Mouse (Mus musculus) CH12.LX (cell line): ENCODE measurements around the gene Zc3h18. TPM values are rescaled to one million over a fixed set of nuclear protein-coding genes. Genes with fewer than 3 reads are reported as not detected.
A peak's percentile ranks its signal among the peaks of the same experiment; 100 is the strongest.

Source experiments
- DNase-seq: peaks from one replicate; pipeline ENCODE4 v3.0.0-alpha.2; 2013; ENCODE audit errors: extremely low read depth
- H3K27ac ChIP-seq: 2 replicates; pipeline ENCODE4 v1.5.1; 2012; ENCODE audit warnings: low read depth, mild to moderate bottlenecking, control low read depth, moderate library complexity; ENCODE audit not compliant: insufficient read depth
- H3K27me3 ChIP-seq: replicated peaks from 2 replicates; pipeline ENCODE3; 2012; ENCODE audit warnings: inconsistent platforms
- H3K36me3 ChIP-seq, 2 experiments: replicated peaks in 1 of 2; 2 replicates each; pipeline versions ENCODE3 to v1.6.1; 2012; ENCODE audit warnings: inconsistent platforms in 1 of 2, low read length in 1 of 2, mild to moderate bottlenecking in 1 of 2, mixed read lengths in 1 of 2, moderate library complexity in 1 of 2; ENCODE audit not compliant: control insufficient read depth in 1 of 2, insufficient read depth in 1 of 2
- H3K4me1 ChIP-seq, 2 experiments: 2 replicates each; pipeline ENCODE4 v1.6.1; 2012; ENCODE audit warnings: inconsistent platforms in 1 of 2, moderate library complexity in 1 of 2; ENCODE audit not compliant: insufficient read depth in 2 of 2, control insufficient read depth in 1 of 2
- H3K4me2 ChIP-seq: 2 replicates; pipeline ENCODE4 v1.6.1; 2012; ENCODE audit warnings: low read depth, mild to moderate bottlenecking, control low read depth; ENCODE audit not compliant: poor library complexity, insufficient read depth, severe bottlenecking
- H3K4me3 ChIP-seq, 3 experiments: fragments of 150-350 bp in 1 of 3; sonication (generic) in 1 of 3; replicated peaks in 1 of 3; 2 replicates each; pipeline versions ENCODE3 to v1.5.1; 2011 to 2012; ENCODE audit warnings: low read depth in 2 of 3, low read length in 2 of 3, mild to moderate bottlenecking in 2 of 3, moderate library complexity in 2 of 3, control low read depth in 1 of 3, improper control_type of control experiment in 1 of 3, inconsistent platforms in 1 of 3, mixed read lengths in 1 of 3; ENCODE audit not compliant: poor library complexity in 1 of 3
- H3K79me2 ChIP-seq: replicated peaks from 2 replicates; pipeline ENCODE4 v1.6.1; 2012; ENCODE audit warnings: mild to moderate bottlenecking, moderate library complexity; ENCODE audit not compliant: control insufficient read depth, poor library complexity, insufficient read depth, severe bottlenecking; ENCODE audit errors: extremely low read depth
- H3K9ac ChIP-seq: 2 replicates; pipeline ENCODE4 v1.6.1; 2012; ENCODE audit warnings: low read depth, mild to moderate bottlenecking, control low read depth, moderate library complexity; ENCODE audit not compliant: insufficient read depth
- H3K9me3 ChIP-seq: replicated peaks from 2 replicates; pipeline ENCODE3; 2012; ENCODE audit warnings: low read length, inconsistent platforms, mixed read lengths
- BHLHE40 ChIP-seq: IDR thresholded peaks from 2 replicates; pipeline ENCODE4 v1.6.1; 2011; ENCODE audit warnings: mild to moderate bottlenecking, low read depth, low read length, improper control_type of control experiment
- CHD1 ChIP-seq: IDR thresholded peaks from 2 replicates; pipeline ENCODE4 v1.6.1; 2012; ENCODE audit warnings: low read depth, low read length, improper control_type of control experiment, inconsistent platforms
- CTCF ChIP-seq, 2 experiments: IDR thresholded peaks in 1 of 2; conservative IDR thresholded peaks in 1 of 2; 2 replicates each; pipeline ENCODE4 v1.5.1; 2011 to 2012; ENCODE audit warnings: low read depth in 2 of 2, low read length in 2 of 2, improper control_type of control experiment in 1 of 2, inconsistent platforms in 1 of 2, mild to moderate bottlenecking in 1 of 2, moderate library complexity in 1 of 2
- E2F4 ChIP-seq: IDR thresholded peaks from 2 replicates; pipeline ENCODE4 v1.6.1; 2011; ENCODE audit warnings: low read depth, low read length, improper control_type of control experiment; ENCODE audit not compliant: insufficient replicate concordance
- ETS1 ChIP-seq: conservative IDR thresholded peaks from 2 replicates; pipeline ENCODE4 v1.6.1; 2012; ENCODE audit warnings: low read depth, mild to moderate bottlenecking, inconsistent platforms, low read length, improper control_type of control experiment, moderate library complexity
- IRF4 ChIP-seq: IDR thresholded peaks from 2 replicates; pipeline ENCODE4 v1.6.1; 2014; ENCODE audit warnings: low read depth, mild to moderate bottlenecking, inconsistent platforms, low read length, improper control_type of control experiment
- JUN ChIP-seq: IDR thresholded peaks from 2 replicates; pipeline ENCODE4 v1.6.1; 2011; ENCODE audit warnings: low read depth, mild to moderate bottlenecking, low read length, improper control_type of control experiment, moderate library complexity; ENCODE audit not compliant: insufficient read depth
- JUND ChIP-seq: conservative IDR thresholded peaks from 2 replicates; pipeline ENCODE4 v1.6.1; 2011; ENCODE audit warnings: low read depth, low read length, improper control_type of control experiment
- KAT2A ChIP-seq: IDR thresholded peaks from 2 replicates; pipeline ENCODE4 v1.6.1; 2012; ENCODE audit warnings: low read length, improper control_type of control experiment, inconsistent platforms; ENCODE audit not compliant: insufficient replicate concordance
- MXI1 ChIP-seq: IDR thresholded peaks from 2 replicates; pipeline ENCODE4 v1.6.1; 2011; ENCODE audit warnings: mild to moderate bottlenecking, low read depth, low read length, improper control_type of control experiment
- MYC ChIP-seq: IDR thresholded peaks from 2 replicates; pipeline ENCODE4 v1.6.1; 2011; ENCODE audit warnings: low read depth, mild to moderate bottlenecking, improper control_type of control experiment, low read length
- NELFE ChIP-seq: IDR thresholded peaks from 2 replicates; pipeline ENCODE4 v1.6.1; 2011; ENCODE audit warnings: low read depth, low read length, improper control_type of control experiment
- NRF1 ChIP-seq: IDR thresholded peaks from 2 replicates; pipeline ENCODE4 v1.6.1; 2014; ENCODE audit warnings: low read depth, mild to moderate bottlenecking, inconsistent platforms, low read length, improper control_type of control experiment, moderate library complexity
- POLR2AphosphoS2 ChIP-seq: IDR thresholded peaks from 2 replicates; pipeline ENCODE4 v1.6.1; 2011; ENCODE audit warnings: low read depth, low read length, improper control_type of control experiment
- RCOR1 ChIP-seq: conservative IDR thresholded peaks from 2 replicates; pipeline ENCODE4 v1.6.1; 2012; ENCODE audit warnings: low read depth, mild to moderate bottlenecking, inconsistent platforms, low read length, improper control_type of control experiment
- SIN3A ChIP-seq: IDR thresholded peaks from 2 replicates; pipeline ENCODE4 v1.6.1; 2012; ENCODE audit warnings: low read length, improper control_type of control experiment, inconsistent platforms
- SMC3 ChIP-seq: IDR thresholded peaks from 2 replicates; pipeline ENCODE4 v1.6.1; 2011; ENCODE audit warnings: low read depth, low read length, improper control_type of control experiment
- USF2 ChIP-seq: conservative IDR thresholded peaks from 2 replicates; pipeline ENCODE4 v1.6.1; 2011; ENCODE audit warnings: low read depth, low read length, improper control_type of control experiment
- ZNF384 ChIP-seq: IDR thresholded peaks from 2 replicates; pipeline ENCODE4 v1.6.1; 2012; ENCODE audit warnings: low read depth, low read length, improper control_type of control experiment, inconsistent platforms
- dilution Hi-C: fragments of 300-500 bp; cut with MboI; formaldehyde crosslinking; loops from 2 replicates; pipeline ENCODE4 v1.14.3; 2020; ENCODE audit warnings: low sequenced_read_pairs; ENCODE audit not compliant: extremely low pct_unique_long_range_greater_than_20kb, extremely low pct_ligation_motif_present
- in situ Hi-C: fragments of 300-500 bp; cut with MboI; formaldehyde crosslinking; loops from 3 replicates; pipeline ENCODE4 v1.14.3; 2019; ENCODE audit warnings: low sequenced_read_pairs, low pct_ligation_motif_present, low pct_unique_long_range_greater_than_20kb, mixed read lengths
- polyA plus RNA-seq: library from polyadenylated mRNA; unstranded; fragments of >175 nt; gene quantifications from 2 replicates; pipeline ENCODE4 v1.2.1, GENCODE M21; 2012; ENCODE audit warnings: low read depth; ENCODE audit not compliant: insufficient read length
- total RNA-seq, 2 experiments: library from RNA; depleted of rRNA; stranded (reverse); fragments of 300-350 nt in 1 of 2; fragments of >200 nt in 1 of 2; gene quantifications; 2 replicates each; pipeline ENCODE4 v1.2.3; 2012 to 2014

Zc3h18 gene
- total and polyA plus RNA-seq, 3 experiments = 34.6 to 83.0 (median 58.5) TPM

DNA sequence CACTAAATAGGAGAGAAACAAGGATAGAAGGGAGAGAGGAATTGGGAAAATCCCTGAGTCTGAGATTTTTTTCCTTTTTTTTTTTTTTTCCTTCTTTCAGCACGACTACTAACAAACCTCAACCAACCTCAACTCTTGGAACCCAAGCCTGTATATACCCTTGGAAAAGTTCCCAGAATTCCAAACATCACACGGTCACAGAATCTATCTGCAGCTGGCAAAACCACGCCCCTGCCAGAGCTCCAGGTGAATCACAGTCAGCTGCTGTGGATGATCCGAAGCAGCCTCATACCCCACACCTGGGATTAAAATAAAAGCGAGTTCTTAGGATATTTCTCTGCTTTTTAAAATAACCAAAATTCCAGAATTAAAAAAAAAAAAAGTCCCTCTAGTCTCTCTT, 34.0 kb upstream of the Zc3h18 start:
- H3K4me1 ChIP-seq = peaks cover 8 to 29% of the 10 kb centered on the region in 2 experiments
- H3K4me3 ChIP-seq = no peak overlapping the region
- H3K9ac ChIP-seq = no peak overlapping the region
- no peak for DNase-seq
- dilution Hi-C loops (no loop called here), in situ Hi-C loops (no loop called here)
- H3K27ac ChIP-seq = no peak overlapping the region
- no peak overlapping the region for H3K4me2 ChIP-seq
- TF ChIP-seq NELFE (no peak), ETS1 (no peak), E2F4 (no peak), USF2 (no peak), KAT2A (no peak), JUND (no peak)
- no peaks in the 10 kb centered on the region for H3K79me2 ChIP-seq
- peaks cover 2% of the 10 kb centered on the region for H3K27me3 ChIP-seq
- peaks cover 2% of the 10 kb centered on the region for H3K9me3 ChIP-seq
- peaks cover 12 to 23% of the 10 kb centered on the region in 2 experiments for H3K36me3 ChIP-seq

DNA sequence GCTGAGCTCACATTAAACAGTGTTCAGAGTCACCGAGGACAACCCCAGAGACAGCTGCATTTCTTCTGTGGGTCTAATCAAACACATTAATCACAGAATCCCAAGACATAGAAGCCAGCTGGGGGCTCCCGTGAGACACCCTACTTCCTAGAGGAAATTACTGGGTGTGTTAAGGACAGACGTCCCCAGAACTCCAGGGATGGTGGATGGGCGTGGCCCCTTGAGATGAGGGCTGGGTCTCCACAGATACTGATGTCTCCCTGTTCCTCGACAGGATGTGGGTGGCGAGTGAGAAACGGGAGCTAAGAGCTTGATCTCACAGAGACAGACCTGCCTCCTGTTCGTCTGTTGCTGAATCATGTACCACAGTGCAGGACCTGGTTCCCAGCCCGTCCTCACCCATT, 33.6 kb upstream of the Zc3h18 start:
- H3K9ac ChIP-seq = no peak overlapping the region
- no peak for DNase-seq
- no peaks in the 10 kb centered on the region for H3K79me2 ChIP-seq
- peaks cover 8 to 29% of the 10 kb centered on the region in 2 experiments for H3K4me1 ChIP-seq
- H3K27ac ChIP-seq = no peak overlapping the region
- TF ChIP-seq IRF4 (no peak), MYC (no peak), E2F4 (no peak), SIN3A (0 out of 2 replicates have a peak, but pooled peaks have one; percentile 14), POLR2AphosphoS2 (no peak)
- peaks cover 2% of the 10 kb centered on the region for H3K27me3 ChIP-seq
- peaks cover 7 to 19% of the 10 kb centered on the region in 2 experiments for H3K36me3 ChIP-seq
- in situ Hi-C loops (no loop called here), dilution Hi-C loops (no loop called here)
- no peak overlapping the region for H3K4me3 ChIP-seq
- no peak overlapping the region for H3K4me2 ChIP-seq
- H3K9me3 ChIP-seq = peaks cover 2% of the 10 kb centered on the region

DNA sequence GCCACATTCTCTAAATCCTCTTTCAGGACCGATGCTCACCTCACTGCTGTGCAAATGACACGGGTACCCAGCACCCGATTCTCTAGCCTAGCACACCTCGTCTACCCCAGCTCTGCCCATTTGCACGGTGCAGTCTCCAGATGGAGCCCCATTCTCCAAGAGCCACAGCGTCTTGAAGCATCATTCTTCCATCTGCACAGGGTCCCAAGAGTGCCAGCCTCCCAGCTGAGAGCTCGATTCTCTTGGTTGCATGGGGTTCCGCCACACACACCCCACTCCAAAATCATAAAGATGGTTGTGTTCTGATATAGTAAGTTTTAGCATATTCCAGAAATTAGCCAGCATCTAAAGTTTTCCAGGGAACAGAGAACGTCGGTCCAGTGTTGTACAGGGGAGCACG, 33.1 kb upstream of the Zc3h18 start:
- H3K9me3 ChIP-seq = peaks cover 2% of the 10 kb centered on the region
- in situ Hi-C loops = no loop called here
- peak overlapping the region; percentile 26; the same call in 1 of the 2 replicates for H3K4me2 ChIP-seq
- H3K79me2 ChIP-seq = no peaks in the 10 kb centered on the region
- TF ChIP-seq CHD1 = no peak
- TF ChIP-seq RCOR1 = no peak
- TF ChIP-seq USF2 = no peak
- no peak for TF ChIP-seq JUN
- no peak for TF ChIP-seq BHLHE40
- no peak for TF ChIP-seq SMC3
- no peak for TF ChIP-seq NRF1
- no peak for TF ChIP-seq ZNF384
- no peak for TF ChIP-seq MXI1
- TF ChIP-seq CTCF (conservative IDR thresholded peaks at IDR 0.05 in 1 of 2, IDR thresholded peaks at IDR 0.05 in 1 of 2; ENCODE audit: low read depth in 2 of 2, low read length in 2 of 2) = no peak
- no peak for TF ChIP-seq NELFE
- H3K36me3 ChIP-seq = peaks cover 2 to 13% of the 10 kb centered on the region in 2 experiments
- H3K27ac ChIP-seq = no peak overlapping the region
- H3K4me3 ChIP-seq = peak overlapping the region in 1 of 3 experiments; percentile 14
- DNase-seq = no peak
- dilution Hi-C loops = no loop called here
- no peak overlapping the region for H3K9ac ChIP-seq
- peaks cover 8 to 29% of the 10 kb centered on the region in 2 experiments for H3K4me1 ChIP-seq
- H3K27me3 ChIP-seq = peaks cover 2% of the 10 kb centered on the region
